In the genomic region with DNA sequence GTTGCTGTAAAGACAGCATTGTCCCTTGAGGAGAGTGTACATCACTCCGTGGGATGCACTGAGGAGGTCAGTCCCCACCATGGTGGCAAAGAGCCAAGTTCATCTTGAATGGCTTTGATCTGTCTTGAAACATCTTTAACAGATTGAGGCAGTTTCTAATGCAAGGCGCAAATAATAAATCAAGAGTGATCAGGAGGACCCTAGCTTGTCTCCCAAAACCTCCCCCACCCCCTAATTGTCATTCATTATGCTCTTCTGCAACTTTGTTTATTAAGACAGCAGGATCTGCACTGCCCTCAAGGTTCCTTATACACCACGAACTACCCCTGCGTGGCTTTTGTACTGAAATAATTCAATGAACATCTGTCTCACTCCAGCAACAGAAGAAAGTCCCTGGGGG, we compare ENCODE assay signal across 8 mouse cellular contexts. TPM values are rescaled to one million over a fixed set of nuclear protein-coding genes. Genes with fewer than 3 reads are reported as not detected.
A peak's percentile ranks its signal among the peaks of the same experiment; 100 is the strongest.
DNase-seq lines count a peak whose midpoint lies in the region; ATAC-seq and TF ChIP-seq lines count a peak whose summit lies in the region.

A gene (plus strand): TSS at position 301 of the 400 bp plus-strand sequence.

- peaks cover 7% of the 10 kb centered on the region; the same call in 1 of the 2 replicates for H3K36me3 ChIP-seq in kidney, embryonic 14.5 days (ENCODE audit: control insufficient read depth, insufficient read depth, low read length)
- H3K36me3 ChIP-seq in G1E (replicated peaks): peaks cover 17% of the 10 kb centered on the region
- H3K36me3 ChIP-seq in forebrain, embryonic 14.5 days (ENCODE audit: control insufficient read depth, insufficient read depth, low read length): peaks cover 6% of the 10 kb centered on the region; the same call in 1 of the 2 replicates
- H3K36me3 ChIP-seq in hindbrain, embryonic 10.5 days: peaks cover 15% of the 10 kb centered on the region; the same call in 1 of the 2 replicates
- peaks cover 9% of the 10 kb centered on the region for H3K36me3 ChIP-seq in liver, embryonic 12.5 days

- WGBS in kidney, embryonic 14.5 days: 72% methylated on average over 4 of the region's 4 CpGs
- 65% methylated on average over 4 of the region's 4 CpGs for WGBS in forebrain, embryonic 14.5 days
- 73% methylated on average over 4 of the region's 4 CpGs for WGBS in hindbrain, embryonic 10.5 days
- 70% methylated on average over 4 of the region's 4 CpGs for WGBS in liver, embryonic 12.5 days (ENCODE audit: insufficient replicate concordance)

- no peaks in the 10 kb centered on the region for H3K27me3 ChIP-seq in kidney, embryonic 14.5 days (ENCODE audit: control insufficient read depth, insufficient read depth, low read length)
- peaks cover 4% of the 10 kb centered on the region for H3K27me3 ChIP-seq in G1E (ENCODE audit: insufficient read depth, low read length)
- no peaks in the 10 kb centered on the region for H3K27me3 ChIP-seq in forebrain, embryonic 14.5 days (replicated peaks; ENCODE audit: control insufficient read depth, insufficient read depth, low read length)
- no peaks in the 10 kb centered on the region for H3K27me3 ChIP-seq in hindbrain, embryonic 10.5 days (ENCODE audit: insufficient read depth, poor library complexity, severe bottlenecking)
- peaks cover 16% of the 10 kb centered on the region; the same call in 1 of the 2 replicates for H3K27me3 ChIP-seq in liver, embryonic 12.5 days (replicated peaks)

- peak within 1 kb of the TSS; percentile 65 for H3K4me3 ChIP-seq in kidney, embryonic 14.5 days (ENCODE audit: low read length)
- peak within 1 kb of the TSS; percentile 97; the same call in 1 of the 2 replicates for H3K4me3 ChIP-seq in G1E (ENCODE audit: low read depth, low read length)
- peak within 1 kb of the TSS; percentile 55 for H3K4me3 ChIP-seq in forebrain, embryonic 14.5 days (ENCODE audit: low read depth, low read length)
- peak within 1 kb of the TSS; percentile 69 for H3K4me3 ChIP-seq in hindbrain, embryonic 10.5 days
- peak within 1 kb of the TSS; percentile 76 for H3K4me3 ChIP-seq in liver, embryonic 12.5 days

- TF ChIP-seq CTCF in G1E (IDR thresholded peaks at IDR 0.05; ENCODE audit: low read depth, low read length): no peak

- 0 out of 2 replicates have a peak within 1 kb of the TSS, but pooled peaks have one; percentile 79 for H3K9ac ChIP-seq in kidney, embryonic 14.5 days (ENCODE audit: low read depth, low read length)
- peak within 1 kb of the TSS; percentile 77; the same call in 1 of the 2 replicates for H3K9ac ChIP-seq in forebrain, embryonic 14.5 days (ENCODE audit: low read length)
- peak within 1 kb of the TSS; percentile 81 for H3K9ac ChIP-seq in liver, embryonic 12.5 days

- DNase-seq in kidney, adult 9 months: no peak
- no peak for DNase-seq in G1E (ENCODE audit: low spot score)
- DNase-seq in forebrain, embryonic 14.5 days (ENCODE audit: low spot score): peak; percentile 22
- no peak for DNase-seq in hindbrain, embryonic 10.5 days (ENCODE audit: low spot score)
- no peak for DNase-seq in cerebellum, postnatal 36 days
- no peak for DNase-seq in retina, postnatal 1 day

- peak within 1 kb of the TSS; percentile 91 for H3K4me2 ChIP-seq in kidney, embryonic 14.5 days (replicated peaks; ENCODE audit: low read depth, low read length)
- peak within 1 kb of the TSS; percentile 74 for H3K4me2 ChIP-seq in forebrain, embryonic 14.5 days (ENCODE audit: low read length)
- H3K4me2 ChIP-seq in liver, embryonic 12.5 days: peak within 1 kb of the TSS; percentile 87

- H3K9me3 ChIP-seq in kidney, embryonic 14.5 days (ENCODE audit: control insufficient read depth, low read length): no peaks in the 10 kb centered on the region
- H3K9me3 ChIP-seq in G1E (replicated peaks): no peaks in the 10 kb centered on the region
- H3K9me3 ChIP-seq in forebrain, embryonic 14.5 days (replicated peaks; ENCODE audit: control insufficient read depth, low read length): no peaks in the 10 kb centered on the region
- no peaks in the 10 kb centered on the region for H3K9me3 ChIP-seq in hindbrain, embryonic 10.5 days
- H3K9me3 ChIP-seq in liver, embryonic 12.5 days (replicated peaks): no peaks in the 10 kb centered on the region

- H3K4me1 ChIP-seq in kidney, embryonic 14.5 days (ENCODE audit: control insufficient read depth, insufficient read depth, low read length): peaks cover 5% of the 10 kb centered on the region; the same call in 1 of the 2 replicates
- peaks cover 50% of the 10 kb centered on the region for H3K4me1 ChIP-seq in G1E (ENCODE audit: insufficient read depth, low read depth, low read length)
- H3K4me1 ChIP-seq in forebrain, embryonic 14.5 days (ENCODE audit: control insufficient read depth, insufficient read depth, low read length): peaks cover 8% of the 10 kb centered on the region; the same call in 1 of the 2 replicates
- peaks cover 47% of the 10 kb centered on the region for H3K4me1 ChIP-seq in hindbrain, embryonic 10.5 days (replicated peaks)
- peaks cover 49% of the 10 kb centered on the region for H3K4me1 ChIP-seq in liver, embryonic 12.5 days

- no peak for ATAC-seq in kidney, embryonic 14.5 days (ENCODE audit: low FRiP score, low TSS enrichment)
- no peak for ATAC-seq in G1E (ENCODE audit: extremely low read depth, insufficient number of reproducible peaks, low FRiP score, poor library complexity, severe bottlenecking)
- no peak for ATAC-seq in forebrain, embryonic 14.5 days
- ATAC-seq in liver, embryonic 12.5 days: no peak

- no peak within 1 kb of the TSS for H3K27ac ChIP-seq in kidney, embryonic 14.5 days (ENCODE audit: low read depth, low read length)
- H3K27ac ChIP-seq in forebrain, embryonic 14.5 days (ENCODE audit: low read depth, low read length): 0 out of 2 replicates have a peak within 1 kb of the TSS, but pooled peaks have one; percentile 92
- 0 out of 2 replicates have a peak within 1 kb of the TSS, but pooled peaks have one; percentile 95 for H3K27ac ChIP-seq in hindbrain, embryonic 10.5 days
- no peak within 1 kb of the TSS for H3K27ac ChIP-seq in liver, embryonic 12.5 days

RNA-seq across cellular contexts. Expression of the gene that starts here (rescaled TPM):
- polyA plus RNA-seq in kidney, embryonic 14.5 days (2014; fragmentation: Nextera tagmentation; extraction: Ambion mirVana): 96.0 and 104 TPM in 2 replicates
- total RNA-seq in G1E (2014; fragmentation: Nextera tagmentation) (21.6 and 26.6 TPM in 2 replicates), G1E (2017) (20.5 and 23.4 TPM in 2 replicates)
- 46.9 and 57.7 TPM in 2 replicates for polyA plus RNA-seq in G1E (2012)
- 143 and 145 TPM in 2 replicates for polyA plus RNA-seq in forebrain, embryonic 14.5 days (2014; fragmentation: Nextera tagmentation; extraction: Ambion mirVana)
- polyA plus RNA-seq in hindbrain, embryonic 10.5 days (2016; fragmentation: Nextera tagmentation; extraction: Ambion mirVana): 85.4 and 103 TPM in 2 replicates
- polyA plus RNA-seq in liver, embryonic 12.5 days (2016; fragmentation: Nextera tagmentation; extraction: Ambion mirVana): 24.1 and 28.0 TPM in 2 replicates

Comparison
In these comparisons a context has a peak if more than half of its experiments do, and no peak if none do; other contexts are left out.
1. H3K27ac ChIP-seq: peak in forebrain, embryonic 14.5 days (single experiment) and hindbrain, embryonic 10.5 days (single experiment); none in kidney, embryonic 14.5 days (single experiment) and liver, embryonic 12.5 days (single experiment).
2. Peak in every context shown above with its lines, with median percentiles within 50 percentile points of each other: H3K4me2 ChIP-seq, H3K4me3 ChIP-seq and H3K9ac ChIP-seq.